Mouse (Mus musculus) forebrain, embryonic 11.5 days (tissue): ENCODE results near the gene Srsf1. TPM values are rescaled to one million over a fixed set of nuclear protein-coding genes. Genes with fewer than 3 reads are reported as not detected.
A peak's percentile ranks its signal among the peaks of the same experiment; 100 is the strongest.

ENCODE experiments used
- ATAC-seq: fragments of 200-750 bp; cut with Nextera tagmentation; replicated peaks from 2 replicates; pipeline ENCODE4 v1.8.0; 2017; ENCODE audit warnings: moderate TSS enrichment; ENCODE audit not compliant: low FRiP score
- DNase-seq: peaks from one replicate; pipeline ENCODE4 v3.0.0-alpha.2; 2017; ENCODE audit warnings: low spot score
- H3K27ac ChIP-seq: fragments of 300-500 bp; sonication (generic); 2 replicates; pipeline ENCODE4 v1.5.1; 2014; ENCODE audit warnings: low read depth, low read length
- H3K27me3 ChIP-seq: fragments of 300-500 bp; sonication (generic); 2 replicates; pipeline ENCODE4 v1.6.1; 2014; ENCODE audit warnings: mild to moderate bottlenecking, low read length, mixed read lengths; ENCODE audit not compliant: control insufficient read depth, insufficient read depth
- H3K36me3 ChIP-seq: fragments of 300-500 bp; sonication (generic); 2 replicates; pipeline ENCODE4 v1.6.1; 2014; ENCODE audit warnings: mild to moderate bottlenecking, low read length, moderate library complexity, mixed read lengths; ENCODE audit not compliant: control insufficient read depth, insufficient read depth
- H3K4me1 ChIP-seq: fragments of 300-500 bp; sonication (generic); replicated peaks from 2 replicates; pipeline ENCODE4 v1.6.1; 2014; ENCODE audit warnings: low read length, mixed read lengths; ENCODE audit not compliant: control insufficient read depth, insufficient read depth
- H3K4me2 ChIP-seq: fragments of 300-500 bp; sonication (generic); 2 replicates; pipeline ENCODE4 v1.6.1; 2014; ENCODE audit warnings: low read depth, mild to moderate bottlenecking, low read length, moderate library complexity, mixed read lengths; ENCODE audit not compliant: severe bottlenecking
- H3K4me3 ChIP-seq: fragments of 300-500 bp; sonication (generic); 2 replicates; pipeline ENCODE4 v1.5.1; 2014; ENCODE audit warnings: low read depth, low read length
- H3K9ac ChIP-seq: fragments of 300-500 bp; sonication (generic); 2 replicates; pipeline ENCODE4 v1.6.1; 2014; ENCODE audit warnings: low read length
- H3K9me3 ChIP-seq: fragments of 300-500 bp; sonication (generic); 2 replicates; pipeline ENCODE4 v1.6.1; 2016; ENCODE audit warnings: low read length, mixed read lengths; ENCODE audit not compliant: control insufficient read depth
- WGBS: fragments of 180-500 bp; shearing (Covaris S2); extraction: QIAGEN DNeasy Blood & Tissue Kit; methylation state at CpG from one replicate; pipeline ENCODE4 v1.1.7; 2014; 5-methylcytosine and 5-hydroxymethylcytosine counted together
- polyA plus RNA-seq: library from polyadenylated mRNA; unstranded; fragments of >200 nt; fragmentation: Nextera tagmentation; extraction: Ambion mirVana; gene quantifications from 2 replicates; pipeline ENCODE4 v1.2.1, GENCODE M21; 2014

Gene Srsf1
- polyA plus RNA-seq, 1 experiment from 2014 or later: 563 TPM

DNA sequence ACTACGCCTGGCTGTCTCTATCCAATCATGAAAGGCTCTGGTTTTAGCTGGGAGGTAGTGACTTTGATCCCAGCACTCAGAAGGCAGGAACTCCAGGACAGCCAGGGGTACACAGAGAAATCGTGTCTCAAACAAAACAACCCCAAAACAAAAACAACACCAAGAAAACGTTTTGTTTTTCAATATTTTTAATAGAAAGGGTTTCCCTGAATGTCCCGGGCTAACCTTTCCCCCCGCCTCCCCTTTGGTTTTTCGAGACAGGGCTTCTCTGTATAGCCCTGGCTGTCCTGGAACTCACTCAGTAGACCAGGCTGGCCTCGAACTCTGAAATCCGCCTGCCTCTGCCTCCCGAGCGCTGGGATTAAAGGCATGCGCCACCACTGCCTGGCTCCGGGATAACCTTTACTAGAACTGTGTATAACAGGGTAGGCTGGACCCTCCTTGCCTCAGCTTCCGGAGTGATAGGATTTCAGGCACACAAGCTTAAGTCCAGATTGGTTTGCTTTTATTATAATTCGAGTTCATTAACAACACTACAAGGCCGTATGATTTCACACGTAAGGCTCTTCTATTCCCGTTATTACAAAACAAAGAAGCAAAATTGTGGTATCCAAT lies 743 bp upstream of the Srsf1 start:
- peak overlapping the region; percentile 99 for H3K27ac ChIP-seq
- DNase-seq: no peak
- H3K4me2 ChIP-seq: peak overlapping the region; percentile 63
- 0 out of 2 replicates have a peak, but pooled peaks have one; percentile 23 for ATAC-seq
- H3K4me3 ChIP-seq: peak overlapping the region; percentile 85
- H3K4me1 ChIP-seq: 0 out of 2 replicates have a peak, but pooled peaks cover 5% of the 10 kb centered on the region
- H3K36me3 ChIP-seq: peaks cover 8% of the 10 kb centered on the region; the same call in 1 of the 2 replicates
- H3K9me3 ChIP-seq: no peaks in the 10 kb centered on the region; the same call in 1 of the 2 replicates
- H3K27me3 ChIP-seq: no peaks in the 10 kb centered on the region
- H3K9ac ChIP-seq: peak overlapping the region; percentile 100
- WGBS: 69% methylated on average over 17 of the region's 17 CpGs

DNA sequence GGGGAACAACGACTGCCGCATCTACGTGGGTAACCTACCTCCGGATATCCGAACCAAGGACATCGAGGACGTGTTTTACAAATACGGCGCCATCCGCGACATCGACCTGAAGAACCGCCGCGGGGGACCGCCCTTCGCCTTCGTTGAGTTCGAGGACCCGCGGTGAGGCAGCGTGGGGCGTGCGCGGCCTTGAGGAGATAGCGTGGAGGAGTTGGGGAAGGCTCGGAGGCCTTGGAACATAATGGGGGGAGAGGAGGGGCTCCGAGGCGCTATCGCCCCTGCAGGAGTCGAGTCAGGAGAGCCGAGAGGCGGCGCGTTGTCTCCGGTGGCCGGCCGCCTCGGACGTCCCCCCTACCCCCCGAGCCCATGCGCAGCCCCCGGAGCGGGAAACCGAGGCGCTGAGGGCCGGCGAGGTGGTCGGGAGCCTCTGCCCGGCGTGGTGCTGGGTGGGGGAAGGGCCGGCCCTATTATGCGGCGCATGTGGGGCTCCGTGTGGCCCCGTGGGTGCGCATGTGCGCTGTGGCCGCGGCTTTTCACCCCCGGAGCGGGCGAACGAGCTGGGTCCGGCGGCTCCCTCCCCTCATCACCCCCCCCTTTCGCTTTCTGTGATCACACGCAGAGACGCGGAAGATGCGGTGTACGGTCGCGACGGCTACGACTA lies 828 bp downstream of the Srsf1 start:
- Histone ChIP-seq H3K4me3 (peak overlapping the region; percentile 85), H3K4me2 (peak overlapping the region; percentile 83), H3K4me1 (0 out of 2 replicates have a peak, but pooled peaks cover 5% of the 10 kb centered on the region), H3K9me3 (no peaks in the 10 kb centered on the region; the same call in 1 of the 2 replicates), H3K27me3 (no peaks in the 10 kb centered on the region), H3K9ac (peak overlapping the region; percentile 100), H3K27ac (peak overlapping the region; percentile 99), H3K36me3 (peaks cover 8% of the 10 kb centered on the region; the same call in 1 of the 2 replicates)
- peak; percentile 88 for DNase-seq
- WGBS: under 1% methylated on average over 71 of the region's 76 CpGs
- peak; percentile 80 for ATAC-seq

DNA sequence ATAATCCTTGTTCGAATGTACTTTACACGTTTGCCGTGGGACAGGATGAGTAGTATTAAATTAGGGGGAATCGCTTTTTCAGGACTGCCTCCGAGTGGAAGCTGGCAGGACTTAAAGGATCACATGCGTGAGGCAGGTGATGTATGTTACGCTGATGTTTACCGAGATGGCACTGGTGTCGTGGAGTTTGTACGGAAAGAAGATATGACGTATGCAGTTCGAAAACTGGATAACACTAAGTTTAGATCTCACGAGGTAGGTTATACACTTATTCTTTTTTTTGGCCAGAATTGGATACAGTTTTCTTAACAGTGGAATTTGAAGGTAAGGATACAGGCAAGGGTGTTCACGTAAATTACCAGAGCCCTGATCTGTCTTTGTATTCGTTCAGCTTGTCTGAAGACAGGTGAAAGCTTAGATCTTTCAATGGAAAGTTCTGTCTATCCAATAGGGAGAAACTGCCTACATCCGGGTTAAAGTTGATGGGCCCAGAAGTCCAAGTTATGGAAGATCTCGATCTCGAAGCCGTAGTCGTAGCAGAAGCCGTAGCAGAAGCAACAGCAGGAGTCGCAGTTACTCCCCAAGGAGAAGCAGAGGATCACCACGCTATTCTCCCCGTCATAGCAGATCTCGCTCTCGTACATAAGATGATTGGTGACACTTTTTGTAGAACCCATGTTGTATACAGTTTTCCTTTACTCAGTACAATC lies 1.9 kb downstream of the Srsf1 start:
- Histone ChIP-seq H3K27ac (no peak overlapping the region), H3K9me3 (no peaks in the 10 kb centered on the region), H3K9ac (peak overlapping the region; percentile 100), H3K4me1 (0 out of 2 replicates have a peak, but pooled peaks cover 5% of the 10 kb centered on the region), H3K4me3 (peak overlapping the region; percentile 85), H3K27me3 (no peaks in the 10 kb centered on the region), H3K4me2 (peak overlapping the region; percentile 83), H3K36me3 (peaks cover 8% of the 10 kb centered on the region; the same call in 1 of the 2 replicates)
- no peak for ATAC-seq
- DNase-seq: no peak
- 36% methylated on average over 26 of the region's 26 CpGs for WGBS

DNA sequence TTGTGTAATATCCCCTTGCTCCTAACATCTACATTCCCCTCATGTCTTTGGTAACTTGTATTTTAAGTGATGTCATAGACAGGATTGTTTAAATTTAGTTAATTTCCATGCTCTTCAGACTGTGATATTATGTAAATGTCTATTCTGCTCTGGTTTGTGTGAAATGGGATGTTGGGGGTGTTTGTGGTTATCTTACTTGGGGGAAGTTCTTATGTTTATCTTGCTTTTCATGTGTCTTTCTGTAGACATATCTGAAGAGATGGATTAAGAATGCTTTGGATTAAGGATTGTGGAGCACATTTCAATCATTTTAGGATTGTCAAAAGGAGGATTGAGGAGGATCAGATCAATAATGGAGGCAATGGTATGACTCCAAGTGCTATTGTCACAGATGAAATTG lies 2.6 kb downstream of the Srsf1 start:
- H3K4me3 ChIP-seq: peak overlapping the region; percentile 85
- no peak overlapping the region; the same call in 1 of the 2 replicates for H3K9ac ChIP-seq
- no peaks in the 10 kb centered on the region for H3K9me3 ChIP-seq
- ATAC-seq (no peak), DNase-seq (no peak)
- peak overlapping the region; percentile 83 for H3K4me2 ChIP-seq
- H3K27me3 ChIP-seq: no peaks in the 10 kb centered on the region
- peaks cover 8% of the 10 kb centered on the region; the same call in 1 of the 2 replicates for H3K36me3 ChIP-seq
- 0 out of 2 replicates have a peak, but pooled peaks cover 5% of the 10 kb centered on the region for H3K4me1 ChIP-seq
- H3K27ac ChIP-seq: no peak overlapping the region

DNA sequence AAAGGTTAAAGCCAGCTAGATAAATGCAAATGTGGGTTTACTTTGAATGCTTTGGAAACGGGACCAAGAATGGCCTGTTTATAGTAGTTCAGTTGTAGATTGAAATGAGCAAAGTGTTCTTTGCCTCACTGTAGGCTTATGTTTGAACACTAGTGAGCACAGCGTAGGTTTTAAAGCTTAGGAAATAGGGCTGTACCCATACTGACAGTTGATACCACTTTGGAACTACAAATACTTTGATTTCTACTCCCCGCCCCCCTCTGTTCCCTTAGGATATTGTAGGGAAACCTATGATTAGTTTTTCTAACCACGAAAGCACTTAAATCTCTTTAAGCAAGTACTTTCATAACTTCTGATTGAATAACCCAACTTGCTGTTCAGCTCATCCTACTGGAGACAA lies 5.5 kb downstream of the Srsf1 start:
- no peak for ATAC-seq
- Histone ChIP-seq H3K9ac (no peak overlapping the region), H3K9me3 (no peaks in the 10 kb centered on the region), H3K27ac (no peak overlapping the region), H3K4me2 (no peak overlapping the region), H3K4me3 (no peak overlapping the region), H3K36me3 (peaks cover 8% of the 10 kb centered on the region; the same call in 1 of the 2 replicates), H3K27me3 (no peaks in the 10 kb centered on the region), H3K4me1 (0 out of 2 replicates have a peak, but pooled peaks cover 3% of the 10 kb centered on the region)
- WGBS: 83% methylated on average over 4 of the region's 4 CpGs
- DNase-seq: no peak

DNA sequence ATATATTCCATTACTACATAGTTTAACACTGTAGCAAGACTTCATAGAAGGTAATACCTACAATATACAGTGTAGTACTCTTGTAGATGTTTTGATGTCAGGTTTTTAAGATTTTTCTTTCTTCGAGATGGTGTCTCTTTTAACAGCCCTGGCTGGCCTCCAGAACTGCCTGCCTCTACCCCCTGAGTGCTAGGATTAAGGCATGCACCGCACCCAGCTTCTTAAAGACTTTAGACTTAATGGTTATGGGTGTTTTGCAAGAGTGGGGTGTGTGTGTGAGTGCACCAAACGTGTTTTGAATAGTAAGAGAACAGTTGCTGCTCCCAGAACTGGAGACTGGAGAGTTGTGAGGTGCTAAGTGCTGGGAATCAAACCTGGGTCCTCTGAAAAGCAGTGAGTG lies 6.6 kb downstream of the Srsf1 start:
- Histone ChIP-seq H3K27me3 (no peaks in the 10 kb centered on the region), H3K4me3 (no peak overlapping the region), H3K27ac (no peak overlapping the region), H3K4me1 (0 out of 2 replicates have a peak, but pooled peaks cover 3% of the 10 kb centered on the region), H3K9me3 (no peaks in the 10 kb centered on the region), H3K4me2 (no peak overlapping the region), H3K9ac (no peak overlapping the region), H3K36me3 (peaks cover 8% of the 10 kb centered on the region; the same call in 1 of the 2 replicates)
- DNase-seq (no peak), ATAC-seq (no peak)
- 68% methylated on average over 3 of the region's 3 CpGs for WGBS

DNA sequence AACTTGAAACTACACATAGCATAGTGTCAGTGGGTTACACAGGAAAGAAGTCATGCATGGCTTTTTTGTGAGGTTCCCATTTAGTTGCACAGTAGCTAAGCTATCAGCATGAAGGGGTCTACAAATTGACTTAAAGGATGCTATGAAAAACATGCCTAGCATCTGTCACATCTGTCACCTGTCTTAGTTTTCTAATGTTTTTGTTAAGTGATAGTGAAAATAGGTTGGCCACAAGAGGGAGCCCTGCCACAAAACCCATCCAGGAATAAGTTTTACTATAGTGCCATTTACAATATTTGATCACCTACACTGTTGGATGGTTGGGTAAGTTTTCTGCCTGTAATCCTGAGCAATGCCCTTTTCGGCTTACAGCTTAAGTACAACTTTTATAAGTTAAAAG lies 7.4 kb downstream of the Srsf1 start:
- no peak overlapping the region for H3K27ac ChIP-seq
- ATAC-seq: no peak
- no peak overlapping the region for H3K4me3 ChIP-seq
- H3K9ac ChIP-seq: no peak overlapping the region
- peaks cover 5% of the 10 kb centered on the region; the same call in 1 of the 2 replicates for H3K36me3 ChIP-seq
- H3K4me1 ChIP-seq: 0 out of 2 replicates have a peak, but pooled peaks cover 1% of the 10 kb centered on the region
- no peaks in the 10 kb centered on the region for H3K9me3 ChIP-seq
- 81% methylated on average over 1 of the region's 1 CpGs for WGBS
- H3K27me3 ChIP-seq: no peaks in the 10 kb centered on the region
- H3K4me2 ChIP-seq: no peak overlapping the region
- DNase-seq: peak; percentile 67

DNA sequence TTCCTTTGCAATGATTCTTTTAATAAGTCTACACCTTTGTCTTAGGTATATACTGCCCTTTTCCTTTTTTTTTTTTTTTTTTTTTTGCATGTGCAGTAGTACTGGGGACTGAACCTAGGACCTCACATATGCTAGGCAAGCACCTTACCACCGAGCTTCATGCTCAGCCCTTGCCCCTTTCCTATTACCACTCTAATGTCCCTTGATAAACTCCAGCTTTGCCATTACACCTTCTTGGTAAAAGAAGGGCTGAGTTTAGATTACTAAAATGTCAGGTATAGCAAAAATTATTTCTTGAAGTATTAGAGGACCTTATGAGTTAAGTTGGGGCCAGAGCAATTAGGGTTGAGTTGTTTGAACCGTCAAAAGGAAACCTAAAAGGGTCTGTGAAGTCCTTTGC lies 8.6 kb downstream of the Srsf1 start:
- Histone ChIP-seq H3K4me2 (no peak overlapping the region), H3K4me3 (no peak overlapping the region), H3K9ac (no peak overlapping the region), H3K27me3 (no peaks in the 10 kb centered on the region), H3K27ac (no peak overlapping the region), H3K9me3 (no peaks in the 10 kb centered on the region), H3K36me3 (no peaks in the 10 kb centered on the region; the same call in 1 of the 2 replicates), H3K4me1 (no peaks in the 10 kb centered on the region)
- ATAC-seq (no peak), DNase-seq (no peak)
- 89% methylated on average over 2 of the region's 2 CpGs for WGBS
